Mouse (Mus musculus): Measurements from ENCODE around the gene Anxa11. TPM values are rescaled to one million over a fixed set of nuclear protein-coding genes. Genes with fewer than 3 reads are reported as not detected.
"Not testable (repeated sequence)": the region's sequence is repeated elsewhere in the genome, so short reads cannot be mapped to it uniquely, and the experiment has no call there.

Gene Anxa11
- polyA plus RNA-seq, 1 experiment from 2014 or later = 82.3 TPM

GRCm38 (mm10) chr14:25905243-25905642, 63.3 kb downstream of the Anxa11 start:
- not testable (repeated sequence) for H3K4me2 ChIP-seq (replicated peaks; ENCODE audit: low read depth); H3K27me3 ChIP-seq (replicated peaks; ENCODE audit: control insufficient read depth, insufficient read depth, low read length); H3K9me3 ChIP-seq (ENCODE audit: control insufficient read depth); H3K4me1 ChIP-seq (replicated peaks; ENCODE audit: control insufficient read depth, insufficient read depth, low read length); H3K36me3 ChIP-seq (ENCODE audit: control insufficient read depth, insufficient read depth); H3K4me3 ChIP-seq (ENCODE audit: low read depth, low read length); H3K27ac ChIP-seq (ENCODE audit: low read depth, low read length); H3K9ac ChIP-seq (ENCODE audit: low read depth, low read length); ATAC-seq
- WGBS = 60% methylated on average over 1 of the region's 5 CpGs

DNA sequence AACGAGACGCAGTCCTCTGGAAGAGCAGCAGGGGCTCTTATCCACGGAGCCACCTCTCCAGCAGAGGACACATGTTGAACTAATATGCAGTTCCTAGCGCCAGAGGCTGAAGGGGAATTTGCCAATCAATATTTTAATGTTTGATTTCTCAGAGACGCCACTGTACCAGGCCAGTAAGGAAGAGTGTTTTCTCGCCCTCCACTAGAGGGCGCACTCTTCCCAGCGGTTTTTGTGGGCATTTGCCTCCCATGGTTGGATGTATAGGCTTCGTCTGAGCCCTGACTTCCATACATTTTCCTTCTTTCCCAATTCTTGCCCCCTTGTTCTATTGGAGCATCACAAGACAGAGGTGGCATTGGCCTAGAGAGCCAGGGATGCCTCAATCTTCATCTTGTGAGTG, 65.3 kb downstream of the Anxa11 start:
- not testable (repeated sequence) for H3K36me3 ChIP-seq (ENCODE audit: control insufficient read depth, insufficient read depth); H3K9ac ChIP-seq (ENCODE audit: low read depth, low read length); H3K27ac ChIP-seq (ENCODE audit: low read depth, low read length); H3K4me3 ChIP-seq (ENCODE audit: low read depth, low read length); H3K4me2 ChIP-seq (replicated peaks; ENCODE audit: low read depth); H3K4me1 ChIP-seq (replicated peaks; ENCODE audit: control insufficient read depth, insufficient read depth, low read length); H3K27me3 ChIP-seq (replicated peaks; ENCODE audit: control insufficient read depth, insufficient read depth, low read length); ATAC-seq; H3K9me3 ChIP-seq (ENCODE audit: control insufficient read depth)
- no CpG with 5 or more reads among the region's 9 CpGs for WGBS

GRCm38 (mm10) chr14:25908976-25909375, 67.0 kb downstream of the Anxa11 start:
- not testable (repeated sequence) for H3K36me3 ChIP-seq (ENCODE audit: control insufficient read depth, insufficient read depth); H3K4me2 ChIP-seq (replicated peaks; ENCODE audit: low read depth); H3K4me3 ChIP-seq (ENCODE audit: low read depth, low read length); ATAC-seq; H3K4me1 ChIP-seq (replicated peaks; ENCODE audit: control insufficient read depth, insufficient read depth, low read length); H3K27ac ChIP-seq (ENCODE audit: low read depth, low read length); H3K9ac ChIP-seq (ENCODE audit: low read depth, low read length); H3K9me3 ChIP-seq (ENCODE audit: control insufficient read depth); H3K27me3 ChIP-seq (replicated peaks; ENCODE audit: control insufficient read depth, insufficient read depth, low read length)
- WGBS = no CpG with 5 or more reads among the region's 8 CpGs

DNA sequence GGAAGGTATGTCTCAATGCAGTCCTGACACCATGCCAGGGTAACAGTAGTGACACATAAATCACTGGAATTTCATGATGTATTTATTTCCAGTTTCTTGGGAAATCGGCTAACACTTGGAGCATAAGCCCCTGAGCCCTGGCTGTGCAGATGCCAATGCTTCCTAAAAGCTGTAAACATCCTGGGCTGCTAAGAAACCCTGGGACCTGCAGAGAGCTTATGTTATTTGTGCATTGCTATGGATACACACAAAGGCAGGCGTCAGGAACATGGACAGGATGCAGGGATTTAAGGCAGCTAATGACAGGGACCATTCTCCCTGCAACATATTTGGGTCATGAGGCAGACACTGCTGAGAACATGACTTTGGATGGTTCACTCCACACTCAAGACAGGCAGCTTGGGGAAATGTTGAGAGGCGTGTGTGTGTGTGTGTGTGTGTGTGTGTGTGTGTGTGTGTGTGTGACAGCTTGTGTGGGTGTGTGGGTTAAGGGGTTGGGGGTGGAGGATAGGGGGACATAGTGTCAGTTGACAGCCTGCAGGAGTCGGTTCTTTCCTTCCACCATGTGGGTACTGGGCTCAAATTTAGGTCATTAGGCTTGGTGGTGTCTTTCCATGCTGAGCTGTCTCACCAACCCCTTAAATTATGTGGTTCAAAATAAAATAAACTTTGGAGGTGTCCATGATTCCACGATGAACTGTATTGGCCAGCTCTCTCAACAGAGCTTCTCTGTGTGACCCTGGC, 76.6 kb downstream of the Anxa11 start:
- no CpG with 5 or more reads among the region's 5 CpGs for WGBS
- H3K9ac ChIP-seq (ENCODE audit: low read depth, low read length); H3K27ac ChIP-seq (ENCODE audit: low read depth, low read length); H3K4me3 ChIP-seq (ENCODE audit: low read depth, low read length); H3K9me3 ChIP-seq (ENCODE audit: control insufficient read depth); H3K4me2 ChIP-seq (replicated peaks; ENCODE audit: low read depth); H3K27me3 ChIP-seq (replicated peaks; ENCODE audit: control insufficient read depth, insufficient read depth, low read length); H3K36me3 ChIP-seq (ENCODE audit: control insufficient read depth, insufficient read depth); ATAC-seq; H3K4me1 ChIP-seq (replicated peaks; ENCODE audit: control insufficient read depth, insufficient read depth, low read length): not testable (repeated sequence)

GRCm38 (mm10) chr14:25926814-25927561, 85.0 kb downstream of the Anxa11 start:
- H3K9ac ChIP-seq (ENCODE audit: low read depth, low read length); H3K27ac ChIP-seq (ENCODE audit: low read depth, low read length); H3K9me3 ChIP-seq (ENCODE audit: control insufficient read depth); H3K4me3 ChIP-seq (ENCODE audit: low read depth, low read length); H3K27me3 ChIP-seq (replicated peaks; ENCODE audit: control insufficient read depth, insufficient read depth, low read length); H3K4me2 ChIP-seq (replicated peaks; ENCODE audit: low read depth); H3K36me3 ChIP-seq (ENCODE audit: control insufficient read depth, insufficient read depth); H3K4me1 ChIP-seq (replicated peaks; ENCODE audit: control insufficient read depth, insufficient read depth, low read length): not testable (repeated sequence)
- WGBS = no CpG with 5 or more reads among the region's 44 CpGs
- ATAC-seq = peak; percentile 92

- not testable (repeated sequence) for H3K36me3 ChIP-seq (ENCODE audit: control insufficient read depth, insufficient read depth); H3K9ac ChIP-seq (ENCODE audit: low read depth, low read length); H3K9me3 ChIP-seq (ENCODE audit: control insufficient read depth); H3K4me3 ChIP-seq (ENCODE audit: low read depth, low read length); H3K27me3 ChIP-seq (replicated peaks; ENCODE audit: control insufficient read depth, insufficient read depth, low read length); H3K27ac ChIP-seq (ENCODE audit: low read depth, low read length); H3K4me1 ChIP-seq (replicated peaks; ENCODE audit: control insufficient read depth, insufficient read depth, low read length); H3K4me2 ChIP-seq (replicated peaks; ENCODE audit: low read depth)
- no CpG with 5 or more reads among the region's 10 CpGs for WGBS
- peak; percentile 83 for ATAC-seq
Observed at GRCm38 (mm10) chr14:25927562-25927881, 85.6 kb downstream of the Anxa11 start, which contains the start of gene Tmem254a. Tmem254a (minus strand) TSS chr14:25927672.

Small RNA genes within 50 kb of the gene (microRNA-seq; reads per million reads assigned to microRNA genes)
- not detected for gene Gm23701

Other genes with a start within 250 kb of the Anxa11 start
- 73.8 and 80.0 TPM in 2 replicates for gene Ppif, start 148.0 kb upstream of the Anxa11 start, polyA plus RNA-seq (2015; fragmentation: Nextera tagmentation; extraction: Ambion mirVana)
- 10.3 and 12.1 TPM in 2 replicates for gene Zcchc24, start 73.1 kb upstream of the Anxa11 start, polyA plus RNA-seq (2015; fragmentation: Nextera tagmentation; extraction: Ambion mirVana)
- gene Plac9a, start 60.9 kb downstream of the Anxa11 start, polyA plus RNA-seq (2015; fragmentation: Nextera tagmentation; extraction: Ambion mirVana) = 0.46 and 1.3 TPM in 2 replicates
- 4.7 and 5.0 TPM in 2 replicates for gene Tmem254a, start 85.5 kb downstream of the Anxa11 start, polyA plus RNA-seq (2015; fragmentation: Nextera tagmentation; extraction: Ambion mirVana)
- gene Cphx1, start 96.1 kb downstream of the Anxa11 start, polyA plus RNA-seq (2015; fragmentation: Nextera tagmentation; extraction: Ambion mirVana) = 0.24 TPM in 1 of 2 replicates, not detected in the other
- 0.10 and 0.64 TPM in 2 replicates for gene Duxbl1, start 136.4 kb downstream of the Anxa11 start, polyA plus RNA-seq (2015; fragmentation: Nextera tagmentation; extraction: Ambion mirVana)
- 25.3 and 26.1 TPM in 2 replicates for gene Gm9780, start 200.6 kb downstream of the Anxa11 start, polyA plus RNA-seq (2015; fragmentation: Nextera tagmentation; extraction: Ambion mirVana)
- 57.1 and 57.3 TPM in 2 replicates for gene Tmem254c, start 225.2 kb downstream of the Anxa11 start, polyA plus RNA-seq (2015; fragmentation: Nextera tagmentation; extraction: Ambion mirVana)
- gene Cphx2, start 239.4 kb downstream of the Anxa11 start, polyA plus RNA-seq (2015; fragmentation: Nextera tagmentation; extraction: Ambion mirVana) = not detected in 2 replicates
- 0.14 TPM in 1 of 2 replicates, not detected in the other for gene Cphx3, start 240.1 kb downstream of the Anxa11 start, polyA plus RNA-seq (2015; fragmentation: Nextera tagmentation; extraction: Ambion mirVana)